Mouse (Mus musculus) effector memory CD4-positive, alpha-beta T cell, adult 7 months (primary cell): Measurements from ENCODE around the gene Galnt15. TPM values are rescaled to one million over a fixed set of nuclear protein-coding genes. Genes with fewer than 3 reads are reported as not detected.

Experiments used
- polyA plus RNA-seq: library from polyadenylated mRNA; unstranded; fragments of 100-300 nt; shearing (Covaris generic); gene quantifications from one replicate; pipeline ENCODE4 v1.2.1, GENCODE M21; 2017

The Galnt15 gene
- polyA plus RNA-seq: not detected

GRCm38 (mm10) chr14:32028681-32029091 lies at the start of gene Galnt15:
Galnt15 (plus strand) TSS chr14:32028989.

GRCm38 (mm10) chr14:32084761-32085485 lies 56.1 kb downstream of the Galnt15 start, which contains the start of gene Oxnad1:
Oxnad1 (plus strand) TSS chr14:32085374.

GRCm38 (mm10) chr14:32085486-32086201 lies 56.9 kb downstream of the Galnt15 start, which contains the start of gene Dph3:
Dph3 (minus strand) TSS chr14:32085729.

Other genes with a start within 250 kb of the Galnt15 start
- gene Ankrd28, start 198.3 kb upstream of the Galnt15 start, polyA plus RNA-seq: 18.6 TPM
- 12.7 TPM for gene Oxnad1, start 56.4 kb downstream of the Galnt15 start, polyA plus RNA-seq
- 143 TPM for gene Dph3, start 56.7 kb downstream of the Galnt15 start, polyA plus RNA-seq
- not detected for gene Msmb, start 113.0 kb downstream of the Galnt15 start, polyA plus RNA-seq
- gene Ncoa4, start 130.9 kb downstream of the Galnt15 start, polyA plus RNA-seq: 71.2 TPM
- gene Timm23, start 172.9 kb downstream of the Galnt15 start, polyA plus RNA-seq: 188 TPM
- gene Parg, start 173.0 kb downstream of the Galnt15 start, polyA plus RNA-seq: 66.5 TPM